Mouse (Mus musculus) skeletal muscle tissue, postnatal 0 days (tissue): ENCODE results near the gene Slc7a12. TPM values are rescaled to one million over a fixed set of nuclear protein-coding genes. Genes with fewer than 3 reads are reported as not detected.

Source experiments
- polyA plus RNA-seq: library from polyadenylated mRNA; unstranded; fragments of >200 nt; fragmentation: Nextera tagmentation; extraction: Ambion mirVana; gene quantifications from 2 replicates; pipeline ENCODE4 v1.2.1, GENCODE M21; 2015

Slc7a12 gene
- polyA plus RNA-seq: not detected in 2 replicates

DNA sequence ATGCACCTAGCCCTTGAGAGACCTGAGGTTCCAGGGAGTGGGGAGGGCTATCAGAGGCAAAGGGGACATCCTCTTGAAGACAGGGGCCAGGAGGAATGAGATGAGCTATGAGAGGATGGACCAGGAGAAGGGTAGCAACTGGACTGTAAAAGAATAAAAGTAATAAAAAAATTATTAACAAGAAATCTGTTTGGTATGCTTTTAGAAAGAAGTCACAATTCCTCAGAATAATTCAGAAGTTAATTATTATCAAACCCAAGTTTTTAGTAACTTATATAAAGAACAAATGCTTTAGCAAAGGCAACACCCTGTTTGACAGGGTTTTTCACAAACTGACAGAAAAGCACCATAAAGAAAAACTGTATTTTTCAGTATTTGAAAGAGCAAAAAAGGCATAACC lies at the start of gene Slc7a12:
TSS of gene Slc7a12 (plus strand) at position 301 of the 400 bp plus-strand sequence.

Other genes starting within 250 kb of the Slc7a12 start
- gene 1810022K09Rik, start 130.6 kb downstream of the Slc7a12 start, polyA plus RNA-seq: 286 and 331 TPM in 2 replicates
- 1.6 and 4.1 TPM in 2 replicates for gene Car13, start 161.0 kb downstream of the Slc7a12 start, polyA plus RNA-seq